Mouse (Mus musculus) Patski (cell line): ENCODE measurements around the gene Arhgap10. TPM values are rescaled to one million over a fixed set of nuclear protein-coding genes. Genes with fewer than 3 reads are reported as not detected.
A peak's percentile ranks its signal among the peaks of the same experiment; 100 is the strongest.

Experiments used
- ATAC-seq: fragments of 100-300 bp; one replicate; pipeline ENCODE4 v1.8.0; 2021
- CTCF ChIA-PET: fragments of 350-600 bp; sonication (Branson Sonifier 250); formaldehyde crosslinking; loops from one replicate; lab custom pipeline; 2022; ENCODE audit warnings: inconsistent platforms; lab: Charles Lee
- POLR2A ChIA-PET: fragments of 350-600 bp; sonication (Branson Sonifier 250); formaldehyde crosslinking; loops from one replicate; lab custom pipeline; 2022; ENCODE audit warnings: antibody characterized with exemption, inconsistent platforms; lab: Charles Lee
- DNase-seq: peaks from one replicate; pipeline ENCODE4 v3.0.0-alpha.2; 2011; ENCODE audit warnings: low read depth, low spot score
- H3K27me3 ChIP-seq: fragments of 371-371 bp; one replicate; pipeline ENCODE4 v1.5.1; 2021
- CTCF ChIP-seq: fragments of 100-300 bp; IDR thresholded peaks from one replicate; pipeline ENCODE4 v1.5.1; 2021
- in situ Hi-C: fragments of 300-500 bp; cut with MboI; formaldehyde crosslinking; loops from 3 replicates; pipeline ENCODE4 v1.11.1; 2018; ENCODE audit warnings: low pct_unique_long_range_greater_than_20kb, mixed read lengths
- polyA plus RNA-seq: library from polyadenylated mRNA; unstranded; gene quantifications from one replicate; pipeline ENCODE4 v1.2.3, GENCODE M21; 2021

The Arhgap10 gene
- polyA plus RNA-seq, 1 experiment from 2014 or later = 45.5 TPM

- TF ChIP-seq CTCF = no peak
- in situ Hi-C loops = no loop called here
- no peaks in the 10 kb centered on the region for H3K27me3 ChIP-seq
- POLR2A ChIA-PET = interaction anchor here (0.6 kb wide), 1 partner anchor 13 kb away, joined by 3 read pairs; no protein-coding TSS in a partner anchor
- DNase-seq (no peak), ATAC-seq (no peak)
- CTCF ChIA-PET = no interaction called here
Measured at GRCm38 (mm10) chr8:77451466-77452382, 66.0 kb downstream of the Arhgap10 start.

GRCm38 (mm10) chr8:77451052-77451451, 66.7 kb downstream of the Arhgap10 start:
- no peaks in the 10 kb centered on the region for H3K27me3 ChIP-seq
- no peak for TF ChIP-seq CTCF
- no peak for DNase-seq
- no peak for ATAC-seq
- in situ Hi-C loops = no loop called here
- CTCF ChIA-PET = no interaction called here
- POLR2A ChIA-PET = no interaction called here

DNA sequence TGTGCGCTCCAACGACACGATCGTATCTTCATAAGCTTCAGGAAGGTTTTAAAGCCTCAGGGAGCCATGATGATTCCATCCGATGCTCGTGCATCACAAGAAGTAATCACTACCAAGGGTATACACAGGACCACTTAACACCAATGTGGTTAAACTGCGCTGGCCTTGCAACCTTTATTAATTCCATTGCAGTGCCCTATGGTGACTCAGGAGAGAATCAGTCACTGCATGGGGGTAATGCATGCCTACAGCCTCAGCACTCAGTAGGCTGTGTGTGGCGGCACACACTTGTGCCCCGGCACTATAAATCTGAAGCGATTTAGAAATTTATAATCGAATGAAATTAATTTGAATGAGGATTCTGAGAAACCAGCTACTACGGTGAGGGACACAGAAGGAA, 71.5 kb downstream of the Arhgap10 start:
- ChIA-PET POLR2A (interaction anchor here (0.7 to 1.5 kb wide), 2 partner anchors 26 to 42 kb away, joined by 4 to 5 read pairs; no protein-coding TSS in a partner anchor), CTCF (interaction anchor here (1.1 to 1.3 kb wide), 2 partner anchors 13 to 23 kb away, joined by 3 read pairs; no protein-coding TSS in a partner anchor)
- H3K27me3 ChIP-seq = no peaks in the 10 kb centered on the region
- DNase-seq = no peak
- in situ Hi-C loops = loop anchor here (25.0 kb wide), 1 partner anchor 316 kb away; no protein-coding TSS in a partner anchor
- no peak for TF ChIP-seq CTCF
- ATAC-seq = no peak

- H3K27me3 ChIP-seq = no peaks in the 10 kb centered on the region
- no peak for DNase-seq
- in situ Hi-C loops = loop anchor here (25.0 kb wide), 1 partner anchor 317 kb away; no protein-coding TSS in a partner anchor
- POLR2A ChIA-PET = interaction anchor here (0.7 kb wide), 1 partner anchor 25 kb away, joined by 5 read pairs; no protein-coding TSS in a partner anchor
- CTCF ChIA-PET = interaction anchor here (1.3 kb wide), 1 partner anchor 12 kb away, joined by 3 read pairs; no protein-coding TSS in a partner anchor
- TF ChIP-seq CTCF = no peak
- ATAC-seq = no peak
Measured at GRCm38 (mm10) chr8:77445642-77446041, 72.1 kb downstream of the Arhgap10 start.

DNA sequence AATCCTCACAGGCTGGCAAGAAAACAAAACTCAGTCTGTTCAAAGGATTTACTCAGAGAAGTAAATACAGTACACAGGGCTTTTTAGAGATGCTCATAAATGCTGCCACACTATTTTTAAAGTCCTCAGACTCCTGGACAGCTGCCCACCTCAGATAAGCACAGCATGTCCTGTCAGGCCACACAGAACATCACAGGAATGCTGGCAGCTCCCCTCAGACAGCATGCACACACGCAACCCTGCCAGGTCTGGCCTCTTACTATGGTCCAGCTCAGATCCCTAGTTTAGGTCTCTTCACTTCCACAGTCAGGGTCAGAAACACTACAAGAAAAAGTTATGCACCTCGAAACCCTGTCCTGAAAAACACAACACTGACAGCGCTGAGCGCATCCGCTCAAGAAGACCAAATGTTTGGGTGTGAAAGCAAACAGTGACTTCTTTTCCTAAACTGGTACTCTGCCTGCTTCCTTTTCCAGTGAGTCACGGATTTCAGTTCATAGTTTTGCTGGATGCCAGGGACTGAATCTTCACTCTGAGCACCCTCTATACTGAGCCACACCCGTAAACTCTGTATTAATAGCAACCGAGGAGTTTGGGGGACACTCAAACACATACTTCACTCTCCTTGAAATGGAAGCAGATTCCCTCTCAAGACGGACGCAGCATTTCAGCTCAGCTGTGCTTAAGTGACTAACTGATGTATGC, 73.4 kb downstream of the Arhgap10 start:
- ChIA-PET POLR2A (no interaction called here), CTCF (no interaction called here)
- DNase-seq (no peak), ATAC-seq (peak; percentile 52)
- H3K27me3 ChIP-seq = no peaks in the 10 kb centered on the region
- in situ Hi-C loops = loop anchor here (25.0 kb wide), 1 partner anchor 318 kb away; no protein-coding TSS in a partner anchor
- no peak for TF ChIP-seq CTCF

GRCm38 (mm10) chr8:77442452-77442851, 75.3 kb downstream of the Arhgap10 start:
- ATAC-seq = peak; percentile 33

DNA sequence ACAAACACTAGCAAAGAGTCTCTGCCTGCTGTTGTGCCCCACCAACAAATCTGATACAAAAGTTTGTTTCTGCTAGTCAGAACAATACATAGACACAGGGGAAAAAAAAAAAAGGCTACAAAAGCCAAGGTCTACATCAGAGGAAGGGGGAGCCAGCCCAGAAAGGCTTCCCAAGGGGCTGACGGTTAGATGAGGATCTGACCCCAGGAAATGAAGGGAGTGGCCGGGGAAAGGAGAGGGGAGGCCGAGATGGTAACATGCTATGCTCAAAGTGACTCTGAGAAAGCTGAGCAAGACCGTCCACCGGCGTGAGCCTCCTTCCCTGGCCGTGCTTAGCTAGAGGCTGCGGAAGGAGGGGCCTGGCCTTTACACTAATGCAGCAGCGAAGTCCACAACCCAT, 76.8 kb downstream of the Arhgap10 start:
- POLR2A ChIA-PET = interaction anchor here (0.6 to 1.8 kb wide), 2 partner anchors 76 to 1588 kb away, joined by 4 to 6 read pairs; partner anchors contain the start of genes Arhgap10 and Zfp827
- ATAC-seq = no peak
- CTCF ChIA-PET = no interaction called here
- in situ Hi-C loops = loop anchor here (25.0 kb wide), 1 partner anchor 321 kb away; no protein-coding TSS in a partner anchor
- no peak for DNase-seq
- no peak for TF ChIP-seq CTCF
- no peaks in the 10 kb centered on the region for H3K27me3 ChIP-seq

More at GRCm38 (mm10) chr8:77442452-77442851, 75.3 kb downstream of the Arhgap10 start:
- CTCF ChIA-PET = interaction anchor here (0.9 kb wide), 1 partner anchor 26 kb away, joined by 3 read pairs; no protein-coding TSS in a partner anchor
- TF ChIP-seq CTCF = no peak
- POLR2A ChIA-PET = interaction anchor here (1.8 kb wide), 1 partner anchor 75 kb away, joined by 6 read pairs; the partner anchor contains the start of gene Arhgap10
- no peak for DNase-seq
- H3K27me3 ChIP-seq = no peaks in the 10 kb centered on the region
- in situ Hi-C loops = loop anchor here (25.0 kb wide), 1 partner anchor 320 kb away; no protein-coding TSS in a partner anchor

- CTCF ChIA-PET = no interaction called here
- H3K27me3 ChIP-seq = no peaks in the 10 kb centered on the region
- ATAC-seq (no peak), DNase-seq (no peak)
- in situ Hi-C loops = loop anchor here (25.0 kb wide), 1 partner anchor 322 kb away; no protein-coding TSS in a partner anchor
- POLR2A ChIA-PET = no interaction called here
- peak; percentile 63 for TF ChIP-seq CTCF
Measured at GRCm38 (mm10) chr8:77440324-77440880, 77.4 kb downstream of the Arhgap10 start.

DNA sequence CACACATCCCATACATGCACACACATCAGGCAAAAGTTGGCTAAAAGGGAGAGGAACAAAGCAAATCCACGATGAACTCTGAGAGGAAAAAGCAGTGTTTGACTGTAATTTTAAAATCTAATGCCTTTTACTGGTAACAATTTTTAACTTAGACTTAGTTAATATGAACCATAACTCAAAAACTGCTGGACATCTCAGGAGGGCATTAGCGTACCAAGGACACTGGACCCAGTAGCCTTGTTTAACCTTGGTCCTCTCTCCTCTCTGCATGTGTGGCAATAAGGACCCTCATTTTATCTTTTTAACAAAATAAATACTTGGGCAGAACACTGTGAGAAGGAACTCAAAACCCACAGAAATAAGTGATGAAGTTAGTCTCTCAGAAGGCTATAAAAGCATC, 78.1 kb downstream of the Arhgap10 start:
- DNase-seq = no peak
- CTCF ChIA-PET = no interaction called here
- in situ Hi-C loops = loop anchor here (5.0 to 25.0 kb wide), 2 partner anchors 43 to 323 kb away; no protein-coding TSS in a partner anchor
- no peak for TF ChIP-seq CTCF
- H3K27me3 ChIP-seq = no peaks in the 10 kb centered on the region
- POLR2A ChIA-PET = no interaction called here
- ATAC-seq = no peak
